Mouse (Mus musculus): Measurements from ENCODE around the gene Lrch1. TPM values are rescaled to one million over a fixed set of nuclear protein-coding genes. Genes with fewer than 3 reads are reported as not detected.

Gene Lrch1
- total RNA-seq, 2 experiments from 2014 or later: 14.2 to 15.8 TPM

DNA sequence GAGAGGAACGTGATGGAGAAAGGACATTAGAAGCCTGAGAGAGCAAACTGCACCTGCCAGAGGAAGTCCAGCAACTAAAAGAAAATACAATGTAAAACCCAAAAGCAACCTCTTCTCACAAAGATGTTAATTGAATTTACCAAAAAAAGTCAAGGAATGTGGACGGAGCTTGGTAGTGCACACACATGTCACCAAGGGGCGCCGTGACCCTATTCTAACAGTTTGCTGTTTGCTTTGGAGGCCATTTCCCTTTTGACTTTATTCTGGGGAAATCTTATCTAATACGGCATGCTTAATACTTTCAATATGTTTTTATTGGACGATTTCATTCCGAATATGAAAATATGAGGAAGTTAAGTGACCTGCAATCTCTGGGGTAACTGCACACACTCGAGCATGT is 158.9 kb downstream of the Lrch1 start:
- intact Hi-C loops (cut with DNase I): no loop called here
- no peak for DNase-seq (ENCODE audit: low spot score in 2 of 2)

DNA sequence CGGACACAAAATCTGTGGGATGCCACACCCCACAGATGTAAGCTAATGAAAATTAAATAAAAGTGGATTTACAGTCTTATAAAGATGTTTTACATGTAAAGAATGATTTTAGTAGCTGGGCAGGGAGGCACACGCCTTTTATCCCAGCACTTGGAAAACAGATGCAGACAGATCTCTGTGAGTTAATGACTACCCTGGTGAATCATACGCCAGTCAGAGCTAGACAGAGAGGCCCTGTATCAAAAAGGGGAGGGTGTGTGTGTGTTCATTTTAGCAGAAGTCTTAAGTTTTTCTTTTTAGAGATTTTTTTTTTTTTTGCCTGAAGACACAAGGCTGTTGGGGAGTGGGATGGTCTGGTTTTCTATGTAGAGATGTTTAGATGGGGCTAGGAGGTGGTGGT is 160.0 kb downstream of the Lrch1 start:
- DNase-seq (ENCODE audit: low spot score in 2 of 2): no peak
- intact Hi-C loops (cut with DNase I): no loop called here

DNA sequence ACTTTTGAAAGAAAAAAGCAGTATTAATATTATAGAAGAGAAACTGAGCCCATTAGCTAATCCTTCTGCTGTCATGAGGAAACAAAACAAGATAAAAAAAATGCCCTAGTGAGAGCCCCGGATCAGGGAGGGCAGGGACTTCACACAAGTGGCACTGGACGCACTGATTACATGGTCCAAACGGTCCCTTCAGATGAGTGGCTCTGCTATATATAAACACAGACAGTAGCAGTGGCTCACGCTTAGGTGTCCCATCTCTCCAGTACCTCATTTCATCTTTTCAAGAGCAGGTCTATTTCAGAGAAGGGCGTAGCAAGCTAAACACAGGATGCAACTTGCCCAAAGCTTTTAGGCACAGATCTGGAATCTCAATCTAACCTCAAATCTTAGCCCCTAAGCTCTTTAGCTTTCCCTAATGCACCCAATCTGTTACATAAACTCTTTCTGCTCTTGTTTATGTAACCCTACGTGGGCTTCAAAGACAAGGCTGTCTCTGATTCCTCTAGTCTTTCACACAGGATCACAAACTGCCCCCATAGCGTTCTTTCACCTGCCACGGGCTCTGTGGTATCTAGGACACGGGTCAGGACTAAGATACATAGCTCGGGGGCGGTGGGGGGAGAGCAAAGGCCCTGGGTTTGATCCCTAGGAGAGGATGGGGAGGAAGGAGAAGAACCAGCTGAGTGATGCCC is 163.3 kb downstream of the Lrch1 start:
- intact Hi-C loops (cut with DNase I): no loop called here
- DNase-seq (ENCODE audit: low spot score in 2 of 2): no peak

- intact Hi-C loops (cut with DNase I): no loop called here
- DNase-seq (ENCODE audit: low spot score in 2 of 2): no peak
These were observed 173.5 kb downstream of the Lrch1 start for GRCm38 (mm10) chr14:74774046-74774619.

GRCm38 (mm10) chr14:74767892-74768291 is 179.8 kb downstream of the Lrch1 start:
- intact Hi-C loops (cut with DNase I): no loop called here
- DNase-seq (ENCODE audit: low spot score in 2 of 2): no peak

DNA sequence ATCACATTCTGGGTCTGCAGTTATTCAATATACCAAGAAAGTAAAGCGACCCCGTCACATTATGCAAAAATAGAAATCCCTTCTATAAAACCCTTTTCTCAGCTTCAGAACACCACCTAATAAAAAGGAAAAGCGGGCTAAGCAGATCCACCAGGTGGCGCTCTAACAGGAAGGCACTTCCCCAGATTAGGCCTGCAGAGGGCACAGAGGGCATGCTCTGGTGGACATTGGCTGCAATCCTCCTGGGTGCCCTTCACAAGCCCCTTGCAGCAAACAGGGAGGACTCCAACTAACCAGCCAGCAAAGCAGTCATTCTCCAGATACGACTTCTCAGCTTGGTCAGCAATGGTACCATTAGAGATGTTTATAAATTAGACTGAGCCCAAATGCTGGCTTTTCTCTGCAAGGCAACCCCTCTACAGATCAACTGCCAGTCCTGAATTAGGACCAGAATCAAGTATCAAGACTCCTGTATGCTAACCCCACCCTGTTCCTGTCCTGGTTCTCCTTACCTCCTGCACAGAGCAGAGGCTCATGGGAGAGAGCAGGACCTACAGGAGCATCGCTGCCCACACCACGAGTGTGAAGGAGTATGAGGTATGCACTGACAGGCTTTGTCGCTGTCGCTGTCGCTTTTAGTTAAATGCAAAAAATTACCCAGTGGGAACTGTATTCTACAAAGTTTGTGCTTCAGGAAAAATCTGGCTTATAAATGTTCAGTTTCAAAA is 183.3 kb downstream of the Lrch1 start:
- intact Hi-C loops (cut with DNase I): loop anchor here (1.0 to 2.0 kb wide), 2 partner anchors 184 to 226 kb away; no protein-coding TSS in a partner anchor
- peak; percentile 52 to 55 for DNase-seq (ENCODE audit: low spot score in 2 of 2)

- DNase-seq (ENCODE audit: low spot score in 2 of 2): no peak
- intact Hi-C loops (cut with DNase I): no loop called here
These were observed 210.8 kb downstream of the Lrch1 start for GRCm38 (mm10) chr14:74736850-74737249.

GRCm38 (mm10) chr14:74735471-74735870 is 212.2 kb downstream of the Lrch1 start:
- intact Hi-C loops (cut with DNase I): no loop called here
- no peak for DNase-seq (ENCODE audit: low spot score in 2 of 2)

- DNase-seq (ENCODE audit: low spot score in 2 of 2): no peak
- intact Hi-C loops (cut with DNase I): no loop called here
These were observed 214.3 kb downstream of the Lrch1 start for GRCm38 (mm10) chr14:74733397-74733796.

DNA sequence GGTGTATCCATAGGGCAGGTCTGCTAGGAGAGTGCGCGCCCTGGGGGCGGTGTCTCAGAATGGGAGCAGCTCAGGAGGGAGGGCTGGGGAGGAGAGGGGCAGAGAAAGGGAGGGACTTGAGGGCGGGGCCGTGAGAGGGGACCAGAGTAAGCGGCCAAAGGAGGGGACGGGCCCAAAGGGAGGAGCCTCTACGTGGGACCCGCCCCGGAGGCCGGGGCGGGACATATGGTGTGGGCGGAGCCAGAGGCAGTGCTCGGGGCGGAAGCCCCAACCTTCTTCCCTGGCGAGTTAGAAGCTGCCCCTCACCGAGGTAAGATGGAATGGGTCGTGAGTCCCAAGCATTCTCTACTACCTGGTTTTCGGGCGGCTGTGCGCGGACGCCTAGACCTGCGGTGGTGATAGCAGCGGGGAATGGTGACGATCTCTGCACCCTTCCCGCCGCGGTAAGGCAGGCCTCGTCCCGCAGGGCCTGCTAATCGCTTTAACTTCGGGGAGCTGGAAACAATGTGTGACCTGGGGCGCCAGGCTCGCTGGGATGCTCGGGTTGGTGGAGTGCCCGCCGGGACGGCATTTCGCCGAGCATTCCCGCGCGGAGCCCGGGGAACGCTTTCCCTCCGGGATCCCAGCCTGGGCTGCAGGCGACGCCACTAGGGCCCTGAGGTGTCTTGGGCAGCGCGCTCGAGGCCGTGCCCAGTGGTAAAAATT is 215.4 kb downstream of the Lrch1 start, which contains the start of gene Esd:
Gene Esd (plus strand): TSS at position 219 of the 705 bp plus-strand sequence.
- intact Hi-C loops (cut with DNase I): no loop called here
- peak; percentile 84 to 93 for DNase-seq (ENCODE audit: low spot score in 2 of 2)

- no peak for DNase-seq (ENCODE audit: low spot score in 2 of 2)
- intact Hi-C loops (cut with DNase I): no loop called here
These were observed 216.2 kb downstream of the Lrch1 start for GRCm38 (mm10) chr14:74731221-74732078.

DNA sequence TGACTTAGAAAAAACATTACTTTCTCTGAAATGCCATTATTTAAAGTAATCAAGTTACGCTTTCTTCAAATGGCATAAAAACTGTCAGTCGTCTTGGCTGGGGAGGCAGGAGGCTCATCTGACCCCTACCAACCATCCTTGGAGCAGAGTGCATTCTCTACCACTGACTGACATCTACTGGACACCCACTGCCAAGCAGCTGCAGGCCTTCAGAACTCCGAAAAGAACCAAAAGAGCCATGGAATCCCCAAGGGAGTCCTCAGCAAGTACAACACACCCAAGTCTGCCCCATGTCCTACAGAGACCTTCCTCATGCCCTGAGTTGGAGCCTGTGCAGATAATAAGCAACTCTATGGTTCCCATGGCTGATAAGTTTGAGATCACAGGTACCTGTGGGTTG is 224.1 kb downstream of the Lrch1 start:
- no peak for DNase-seq (ENCODE audit: low spot score in 2 of 2)
- intact Hi-C loops (cut with DNase I): loop anchor here (5.0 kb wide), 1 partner anchor 1196 kb away; the partner anchor contains the start of gene Sucla2

- peak; percentile 45 to 74 for DNase-seq (ENCODE audit: low spot score in 2 of 2)
- intact Hi-C loops (cut with DNase I): loop anchor here (2.0 to 10.0 kb wide), 3 partner anchors 932 to 1182 kb away; partner anchors contain the start of gene Sucla2
These were observed 238.6 kb downstream of the Lrch1 start for GRCm38 (mm10) chr14:74709054-74709453.

Other genes starting within 250 kb of the Lrch1 start
- 10 to 100 TPM; 87.9 to 88.9 TPM for gene Esd, start 215.6 kb downstream of the Lrch1 start, total RNA-seq (2021)
- 1 to 10 TPM; 1.6 to 2.6 TPM for gene Rubcnl, start 68.2 kb upstream of the Lrch1 start, total RNA-seq (2021)
- not detected for gene Lrrc63, start 183.0 kb upstream of the Lrch1 start, total RNA-seq (2021)
- 1 to 10 TPM; 7.3 to 7.9 TPM for gene Lcp1, start 183.2 kb upstream of the Lrch1 start, total RNA-seq (2021)

Data from left cerebral cortex, postnatal 25 days (tissue).